In genomic region chr3:103859851-103860391, GRCm38 (mm10) we compare ENCODE assay signal across 9 mouse cellular contexts. TPM values are rescaled to one million over a fixed set of nuclear protein-coding genes. Genes with fewer than 3 reads are reported as not detected.
DNase-seq lines count a peak whose midpoint lies in the region; ATAC-seq and TF ChIP-seq lines count a peak whose summit lies in the region.
"Had no signal": no experiment of that assay in that cellular context is flagged by ENCODE, and none has a peak within 500 bp of the region (broad histone marks: within the 10 kb centered on the region; RNA-seq: fewer than 3 reads in every experiment).

No protein-coding gene starts in this region.

- peak; percentile 78 for ATAC-seq in Patski

- CTCF ChIA-PET in Patski (lab: Charles Lee), result interaction anchor here (0.9 to 4.1 kb wide), 7 partner anchors 11 to 58 kb away, joined by 3 to 15 read pairs (median 5); no protein-coding TSS in a partner anchor

- no peaks in the 10 kb centered on the region for H3K27me3 ChIP-seq in Patski
- H3K27me3 ChIP-seq: hindbrain, embryonic 15.5 days had no signal

- no peak for TF ChIP-seq CTCF in Patski (IDR thresholded peaks at IDR 0.05)

- in situ Hi-C loops in Patski (cut with MboI; ENCODE audit: low pct_unique_long_range_greater_than_20kb), result no loop called here

- POLR2A ChIA-PET in Patski (lab: Charles Lee), result interaction anchor here (0.6 to 1.0 kb wide), 4 partner anchors 10 to 105 kb away, joined by 3 to 4 read pairs (median 4); no protein-coding TSS in a partner anchor

- DNase-seq in adrenal gland, adult 8-10 months, result peak; percentile 11
- DNase-seq in adrenal gland, postnatal 4 days (ENCODE audit: low spot score in 2 of 2), result no peak
- peak; percentile 96 for DNase-seq in Patski (ENCODE audit: low read depth, low spot score)
- peak; percentile 8 for DNase-seq in heart, postnatal 4 days
- peak; percentile 80 for DNase-seq in lung, postnatal 36 days
- DNase-seq in thymus, postnatal 25 days, result peak; percentile 82
- DNase-seq in right cerebral cortex, postnatal 14 days, result no peak
- no peak for DNase-seq in ovary, postnatal 10 days (ENCODE audit: low spot score)

RNA-seq across cellular contexts. Expression of gene Ptpn22, which starts 0.3 kb away (rescaled TPM):
- 1 to 10 TPM; 1.6 to 2.7 (median 2.3) TPM for total RNA-seq in adrenal gland, adult 8-10 months (2022)
- total RNA-seq in adrenal gland, postnatal 4 days (2021), result 1 to 10 TPM; 1.1 to 1.4 TPM
- polyA plus RNA-seq in Patski (2021), result 1.7 TPM
- under 1 TPM; 0.57 to 0.72 TPM for total RNA-seq in heart, postnatal 4 days (2021)

RNA-seq across cellular contexts. Expression of gene Bcl2l15, which starts 27.5 kb away (rescaled TPM):
- under 1 TPM in 3 of 4 experiments, not detected in 1; 0.24 to 0.49 (median 0.38) TPM for total RNA-seq in adrenal gland, adult 8-10 months (2022)
- under 1 TPM; 0.31 to 0.50 TPM for total RNA-seq in adrenal gland, postnatal 4 days (2021)
- 0.35 TPM for polyA plus RNA-seq in Patski (2021)
- not detected for total RNA-seq in heart, postnatal 4 days (2021)

RNA-seq across cellular contexts. Expression of gene Gm43064, which starts 50.5 kb away (rescaled TPM):
- not detected for total RNA-seq in adrenal gland, adult 8-10 months (2022)
- total RNA-seq in adrenal gland, postnatal 4 days (2021), result not detected
- polyA plus RNA-seq in Patski (2021), result 0.55 TPM
- under 1 TPM in 1 of 2 experiments, not detected in 1; 0.27 TPM for total RNA-seq in heart, postnatal 4 days (2021)

RNA-seq across cellular contexts. Expression of gene Ap4b1, which starts 50.6 kb away (rescaled TPM):
- total RNA-seq in adrenal gland, adult 8-10 months (2022), result 10 to 100 TPM; 18.0 to 21.1 (median 20.2) TPM
- total RNA-seq in adrenal gland, postnatal 4 days (2021), result 10 to 100 TPM; 18.7 to 22.1 TPM
- 25.7 TPM for polyA plus RNA-seq in Patski (2021)
- 1 to 10 TPM; 8.6 to 9.1 TPM for total RNA-seq in heart, postnatal 4 days (2021)

RNA-seq across cellular contexts. Expression of gene Dclre1b, which starts 50.7 kb away (rescaled TPM):
- 10 to 100 TPM; 11.2 to 14.7 (median 14.1) TPM for total RNA-seq in adrenal gland, adult 8-10 months (2022)
- total RNA-seq in adrenal gland, postnatal 4 days (2021), result 10 to 100 TPM; 20.5 to 21.3 TPM
- 12.0 TPM for polyA plus RNA-seq in Patski (2021)
- total RNA-seq in heart, postnatal 4 days (2021), result 10 to 100 TPM; 13.6 to 14.2 TPM

Comparison
In these comparisons a context has a peak if more than half of its experiments do, and no peak if none do; other contexts are left out.
1. DNase-seq: peak in adrenal gland, adult 8-10 months (single experiment), Patski (single experiment), heart, postnatal 4 days (single experiment), lung, postnatal 36 days (single experiment) and thymus, postnatal 25 days (single experiment); none in adrenal gland, postnatal 4 days (0 of 2), right cerebral cortex, postnatal 14 days (single experiment) and ovary, postnatal 10 days (single experiment).